Mouse (Mus musculus): ENCODE data around the gene Ntrk3. TPM values are rescaled to one million over a fixed set of nuclear protein-coding genes. Genes with fewer than 3 reads are reported as not detected.

Gene Ntrk3
- total and polyA plus RNA-seq, 2 experiments: 0.09 to 0.38 TPM

DNA sequence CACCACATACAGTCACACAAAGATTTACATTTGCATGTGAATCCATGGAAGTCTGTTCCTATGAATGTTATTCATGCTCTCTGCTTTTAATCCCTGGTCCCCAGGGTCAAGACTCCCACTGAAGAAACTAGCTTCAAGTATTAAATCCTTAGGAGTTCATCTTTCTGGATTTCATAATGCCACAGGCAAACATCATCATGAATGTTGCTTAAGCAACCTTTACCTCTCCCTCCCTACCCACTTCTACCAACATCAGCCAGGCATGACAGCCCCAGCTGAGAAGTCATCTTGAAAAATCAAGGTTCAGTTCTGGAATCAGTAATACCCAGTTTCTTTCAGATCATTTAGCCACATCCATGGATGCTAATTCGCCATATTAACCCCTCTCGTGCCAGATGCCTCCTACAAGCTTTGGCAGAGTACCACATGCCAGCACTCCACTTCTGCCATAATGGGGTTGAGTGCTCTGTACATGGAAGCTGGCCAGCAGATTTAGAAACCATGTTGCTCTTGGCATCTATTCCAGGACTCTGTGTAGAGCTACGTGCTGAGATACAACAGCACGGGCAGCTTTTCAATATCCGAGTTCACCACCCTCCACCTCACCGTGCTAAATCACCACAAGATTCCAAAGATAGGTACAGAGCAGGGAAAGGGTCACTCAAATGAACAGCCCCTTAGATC is 287.8 kb downstream of the Ntrk3 start:
- H3K79me2 ChIP-seq (ENCODE audit: control insufficient read depth, insufficient read depth, low read length): no peaks in the 10 kb centered on the region
- no peaks in the 10 kb centered on the region for H3K36me3 ChIP-seq (ENCODE audit: control insufficient read depth, insufficient read depth, low read length)
- H3K4me1 ChIP-seq (ENCODE audit: control insufficient read depth, insufficient read depth, low read length): no peaks in the 10 kb centered on the region
- no peak for DNase-seq (ENCODE audit: extremely low read depth, low read depth, low spot score)
- no peak overlapping the region for H3K27ac ChIP-seq (replicated peaks; ENCODE audit: insufficient read depth, low read depth, low read length)
- H3K9ac ChIP-seq (ENCODE audit: low read depth, low read length): no peak overlapping the region
- H3K4me3 ChIP-seq (ENCODE audit: insufficient read depth, low read depth, low read length): no peak overlapping the region
- WGBS: 82% methylated on average over 6 of the region's 6 CpGs
- H3K27me3 ChIP-seq (ENCODE audit: control insufficient read depth, insufficient read depth, low read length): no peaks in the 10 kb centered on the region
- no peak for TF ChIP-seq CTCF (IDR thresholded peaks at IDR 0.05; ENCODE audit: low read depth, low read length)
- no peak for TF ChIP-seq POLR2A (IDR thresholded peaks at IDR 0.05; ENCODE audit: extremely low read depth, insufficient read depth, low read length)

DNA sequence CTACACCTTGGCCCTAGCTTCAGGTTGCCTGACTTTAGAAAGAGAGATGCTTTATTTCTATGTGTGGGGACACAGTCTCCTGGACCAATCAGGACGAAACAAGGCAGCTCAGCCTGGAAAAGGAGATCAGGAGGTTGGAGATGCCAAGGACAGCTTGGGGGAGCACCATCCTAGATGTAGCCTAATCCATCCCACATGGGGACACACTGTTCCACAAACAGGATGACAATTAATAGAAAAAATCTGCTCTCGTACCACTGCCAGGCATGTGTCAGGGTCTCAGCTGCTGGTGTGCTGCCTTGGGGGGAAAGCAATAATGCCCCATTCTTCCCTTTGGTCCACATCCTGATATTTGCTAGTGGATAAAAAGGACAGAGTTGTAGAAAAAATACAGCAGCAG is 289.0 kb downstream of the Ntrk3 start:
- H3K4me3 ChIP-seq (ENCODE audit: insufficient read depth, low read depth, low read length): no peak overlapping the region
- H3K36me3 ChIP-seq (ENCODE audit: control insufficient read depth, insufficient read depth, low read length): no peaks in the 10 kb centered on the region
- H3K27ac ChIP-seq (replicated peaks; ENCODE audit: insufficient read depth, low read depth, low read length): no peak overlapping the region
- no peaks in the 10 kb centered on the region for H3K27me3 ChIP-seq (ENCODE audit: control insufficient read depth, insufficient read depth, low read length)
- H3K79me2 ChIP-seq (ENCODE audit: control insufficient read depth, insufficient read depth, low read length): no peaks in the 10 kb centered on the region
- DNase-seq (ENCODE audit: extremely low read depth, low read depth, low spot score): no peak
- no peak overlapping the region for H3K9ac ChIP-seq (ENCODE audit: low read depth, low read length)
- TF ChIP-seq CTCF (IDR thresholded peaks at IDR 0.05; ENCODE audit: low read depth, low read length) (no peak), POLR2A (IDR thresholded peaks at IDR 0.05; ENCODE audit: extremely low read depth, insufficient read depth, low read length) (no peak)
- 62% methylated on average over 2 of the region's 2 CpGs for WGBS
- H3K4me1 ChIP-seq (ENCODE audit: control insufficient read depth, insufficient read depth, low read length): no peaks in the 10 kb centered on the region

- Histone ChIP-seq H3K79me2 (ENCODE audit: control insufficient read depth, insufficient read depth, low read length) (no peaks in the 10 kb centered on the region), H3K36me3 (ENCODE audit: control insufficient read depth, insufficient read depth, low read length) (no peaks in the 10 kb centered on the region), H3K27me3 (ENCODE audit: control insufficient read depth, insufficient read depth, low read length) (no peaks in the 10 kb centered on the region), H3K27ac (replicated peaks; ENCODE audit: insufficient read depth, low read depth, low read length) (no peak overlapping the region), H3K4me3 (ENCODE audit: insufficient read depth, low read depth, low read length) (no peak overlapping the region), H3K4me1 (ENCODE audit: control insufficient read depth, insufficient read depth, low read length) (no peaks in the 10 kb centered on the region), H3K9ac (ENCODE audit: low read depth, low read length) (no peak overlapping the region)
- 78% methylated on average over 5 of the region's 5 CpGs for WGBS
- TF ChIP-seq CTCF (IDR thresholded peaks at IDR 0.05; ENCODE audit: low read depth, low read length) (no peak), POLR2A (IDR thresholded peaks at IDR 0.05; ENCODE audit: extremely low read depth, insufficient read depth, low read length) (no peak)
- DNase-seq (ENCODE audit: extremely low read depth, low read depth, low spot score): no peak
These were observed 294.3 kb downstream of the Ntrk3 start for GRCm38 (mm10) chr7:78443373-78444036.

DNA sequence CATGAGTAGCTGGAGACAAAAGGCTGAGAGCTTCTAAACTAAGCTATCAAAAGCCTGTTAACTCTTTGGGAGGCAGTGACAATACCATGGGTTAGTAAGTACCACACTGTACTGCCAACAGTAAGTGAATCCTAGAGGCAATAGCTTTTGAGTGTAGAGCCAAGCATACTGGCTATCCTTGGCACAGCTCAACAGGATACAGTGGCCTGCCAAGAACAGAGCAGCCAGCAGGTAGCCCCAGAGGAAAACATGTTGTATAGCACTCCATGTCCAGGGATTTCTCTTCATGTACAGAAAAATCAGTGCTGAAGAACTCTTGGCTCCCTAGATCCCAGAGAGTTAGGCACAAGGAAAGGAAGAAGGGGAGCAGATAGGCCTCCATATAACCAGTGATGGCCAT is 296.1 kb downstream of the Ntrk3 start:
- TF ChIP-seq CTCF (IDR thresholded peaks at IDR 0.05; ENCODE audit: low read depth, low read length): no peak
- TF ChIP-seq POLR2A (IDR thresholded peaks at IDR 0.05; ENCODE audit: extremely low read depth, insufficient read depth, low read length): no peak
- Histone ChIP-seq H3K27me3 (ENCODE audit: control insufficient read depth, insufficient read depth, low read length) (no peaks in the 10 kb centered on the region), H3K4me1 (ENCODE audit: control insufficient read depth, insufficient read depth, low read length) (no peaks in the 10 kb centered on the region), H3K36me3 (ENCODE audit: control insufficient read depth, insufficient read depth, low read length) (no peaks in the 10 kb centered on the region), H3K4me3 (ENCODE audit: insufficient read depth, low read depth, low read length) (no peak overlapping the region), H3K9ac (ENCODE audit: low read depth, low read length) (no peak overlapping the region), H3K27ac (replicated peaks; ENCODE audit: insufficient read depth, low read depth, low read length) (no peak overlapping the region), H3K79me2 (ENCODE audit: control insufficient read depth, insufficient read depth, low read length) (no peaks in the 10 kb centered on the region)
- DNase-seq (ENCODE audit: extremely low read depth, low read depth, low spot score): no peak

GRCm38 (mm10) chr7:78440896-78441295 is 296.9 kb downstream of the Ntrk3 start:
- Histone ChIP-seq H3K4me1 (ENCODE audit: control insufficient read depth, insufficient read depth, low read length) (no peaks in the 10 kb centered on the region), H3K79me2 (ENCODE audit: control insufficient read depth, insufficient read depth, low read length) (no peaks in the 10 kb centered on the region), H3K27ac (replicated peaks; ENCODE audit: insufficient read depth, low read depth, low read length) (no peak overlapping the region), H3K36me3 (ENCODE audit: control insufficient read depth, insufficient read depth, low read length) (no peaks in the 10 kb centered on the region), H3K9ac (ENCODE audit: low read depth, low read length) (no peak overlapping the region), H3K27me3 (ENCODE audit: control insufficient read depth, insufficient read depth, low read length) (no peaks in the 10 kb centered on the region), H3K4me3 (ENCODE audit: insufficient read depth, low read depth, low read length) (no peak overlapping the region)
- DNase-seq (ENCODE audit: extremely low read depth, low read depth, low spot score): no peak
- TF ChIP-seq POLR2A (IDR thresholded peaks at IDR 0.05; ENCODE audit: extremely low read depth, insufficient read depth, low read length) (no peak), CTCF (IDR thresholded peaks at IDR 0.05; ENCODE audit: low read depth, low read length) (no peak)
- 75% methylated on average over 3 of the region's 3 CpGs for WGBS

GRCm38 (mm10) chr7:78440476-78440875 is 297.3 kb downstream of the Ntrk3 start:
- DNase-seq (ENCODE audit: extremely low read depth, low read depth, low spot score): no peak
- Histone ChIP-seq H3K27me3 (ENCODE audit: control insufficient read depth, insufficient read depth, low read length) (no peaks in the 10 kb centered on the region), H3K9ac (ENCODE audit: low read depth, low read length) (no peak overlapping the region), H3K27ac (replicated peaks; ENCODE audit: insufficient read depth, low read depth, low read length) (no peak overlapping the region), H3K36me3 (ENCODE audit: control insufficient read depth, insufficient read depth, low read length) (no peaks in the 10 kb centered on the region), H3K4me3 (ENCODE audit: insufficient read depth, low read depth, low read length) (no peak overlapping the region), H3K79me2 (ENCODE audit: control insufficient read depth, insufficient read depth, low read length) (no peaks in the 10 kb centered on the region), H3K4me1 (ENCODE audit: control insufficient read depth, insufficient read depth, low read length) (no peaks in the 10 kb centered on the region)
- 94% methylated on average over 6 of the region's 6 CpGs for WGBS
- no peak for TF ChIP-seq CTCF (IDR thresholded peaks at IDR 0.05; ENCODE audit: low read depth, low read length)
- TF ChIP-seq POLR2A (IDR thresholded peaks at IDR 0.05; ENCODE audit: extremely low read depth, insufficient read depth, low read length): no peak

Data from liver, adult 2 months (tissue).